Mouse (Mus musculus) layer of hippocampus, adult 8-10 months (tissue): ENCODE data around the gene Rapgef4. TPM values are rescaled to one million over a fixed set of nuclear protein-coding genes. Genes with fewer than 3 reads are reported as not detected.

ENCODE experiments used
- DNase-seq, 2 experiments: peaks; one replicate each; pipeline ENCODE4 v3.0.0; 2022; ENCODE audit warnings: low spot score in 2 of 2
- total RNA-seq, 4 experiments: library from RNA; stranded (reverse); gene quantifications; 2 replicates each; pipeline ENCODE4 v1.2.4; 2022

The Rapgef4 gene
- total RNA-seq, 4 experiments from 2014 or later = 363 to 430 (median 401) TPM

DNA sequence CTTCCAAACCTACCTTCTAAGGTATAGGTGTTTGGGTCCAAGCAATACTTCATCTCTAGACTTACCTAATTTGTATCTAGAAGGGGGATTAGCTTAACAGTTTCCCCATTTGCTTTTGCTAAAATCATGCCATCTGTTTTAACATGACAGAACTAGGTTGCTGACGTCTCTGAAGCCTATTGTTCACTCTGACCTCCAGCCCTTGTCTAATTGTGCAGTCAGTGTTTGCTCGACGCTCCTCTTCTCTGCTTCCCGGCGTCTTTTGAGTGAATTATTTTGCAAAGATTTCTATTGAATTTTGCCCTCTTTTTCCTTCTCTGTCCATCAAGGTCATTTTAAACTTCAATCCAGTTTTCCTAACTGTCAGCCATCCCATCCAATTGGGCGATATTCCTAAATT lies 166.7 kb downstream of the Rapgef4 start:
- no peak for DNase-seq

DNA sequence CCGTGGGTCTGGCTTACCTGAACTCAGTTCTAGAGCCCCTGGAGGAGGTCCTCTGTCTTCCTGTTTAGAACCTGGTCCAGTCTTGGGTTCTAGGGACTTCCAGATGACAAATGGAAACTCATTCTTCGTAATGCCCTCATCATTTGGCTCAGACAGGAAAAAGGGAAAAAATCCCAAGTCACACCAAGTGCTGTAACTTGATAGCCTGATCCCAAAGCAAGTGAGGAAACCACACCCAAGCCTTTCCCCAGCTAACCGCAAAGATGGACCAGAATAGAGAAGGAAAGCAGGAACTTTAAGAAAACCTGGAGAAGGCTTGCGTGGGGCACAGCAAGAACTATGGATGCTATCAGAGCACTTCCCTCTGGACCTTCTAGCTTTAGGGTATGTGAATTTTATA lies 167.6 kb downstream of the Rapgef4 start:
- DNase-seq = no peak

DNA sequence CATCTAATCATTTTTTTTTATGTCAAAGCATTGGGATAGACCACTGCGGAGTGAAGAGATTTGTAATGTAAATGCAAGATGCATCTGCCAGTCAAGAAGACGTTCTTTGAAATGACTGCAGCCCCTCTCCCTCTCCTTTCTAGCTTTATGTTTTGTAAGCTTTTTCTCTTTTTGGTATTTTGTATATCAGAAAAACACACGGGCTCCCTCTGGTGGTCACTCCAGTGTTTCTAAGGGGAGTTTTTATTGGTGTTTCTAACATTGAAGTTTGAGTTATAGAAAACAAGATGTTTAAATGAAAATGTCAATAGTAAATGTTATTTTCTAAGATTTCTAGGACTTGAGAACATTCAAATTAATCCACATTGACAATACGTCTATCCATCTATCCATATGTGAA lies 168.0 kb downstream of the Rapgef4 start:
- peak in 1 of 2 experiments; percentile 72 for DNase-seq

DNA sequence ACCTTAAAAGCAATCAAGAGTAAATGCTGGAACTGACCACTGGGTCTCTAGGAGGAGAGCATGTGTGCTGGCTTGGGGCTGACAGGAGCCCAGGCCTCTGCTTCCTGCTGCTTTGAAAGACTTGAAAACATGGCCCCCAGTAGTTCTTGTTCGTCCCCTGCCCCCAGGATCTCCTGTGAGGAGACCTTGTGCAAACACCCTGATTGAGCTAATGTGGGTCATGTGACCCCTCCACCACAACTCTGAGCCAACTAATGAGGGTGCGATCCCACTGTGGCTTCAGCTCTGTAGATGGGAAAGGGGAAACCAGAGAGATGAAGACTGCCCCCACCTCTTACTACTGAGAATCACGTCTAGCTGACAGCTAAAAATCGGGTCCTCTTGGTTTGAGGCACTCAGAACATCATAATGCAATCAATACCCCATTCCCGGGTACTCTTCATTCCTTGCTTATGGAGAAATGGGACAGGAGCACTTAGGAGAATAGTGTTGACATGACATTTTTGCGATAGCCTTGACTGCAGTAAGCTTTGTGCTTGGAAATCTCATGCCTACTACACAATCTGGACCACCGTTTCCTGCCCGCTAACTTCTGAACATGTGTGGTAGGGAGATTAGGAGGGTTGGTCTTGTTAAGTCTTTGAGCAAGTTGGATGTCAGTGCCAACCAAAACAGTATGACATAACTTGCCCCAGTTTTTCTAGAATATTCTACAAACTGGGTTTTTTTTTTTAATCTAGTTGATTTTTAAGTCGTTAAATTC lies 170.9 kb downstream of the Rapgef4 start:
- no peak for DNase-seq

DNA sequence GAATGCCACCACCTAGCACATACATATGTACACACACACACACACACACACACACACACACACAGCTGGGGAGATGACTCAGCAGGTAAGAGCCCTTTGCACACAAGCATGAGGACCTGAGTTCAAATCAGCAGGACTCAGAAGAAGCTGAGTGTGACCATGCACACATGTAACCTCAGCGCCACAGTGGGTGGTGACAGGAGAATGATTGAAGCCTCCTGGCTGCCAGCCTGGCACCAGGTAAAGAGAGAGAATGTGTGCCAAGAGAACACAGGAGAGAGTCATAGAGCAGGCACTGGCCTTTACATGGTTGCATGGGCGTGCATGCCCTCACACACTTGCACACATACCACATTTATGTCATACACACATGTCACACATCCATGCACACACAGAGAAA lies 171.7 kb downstream of the Rapgef4 start:
- no peak for DNase-seq

DNA sequence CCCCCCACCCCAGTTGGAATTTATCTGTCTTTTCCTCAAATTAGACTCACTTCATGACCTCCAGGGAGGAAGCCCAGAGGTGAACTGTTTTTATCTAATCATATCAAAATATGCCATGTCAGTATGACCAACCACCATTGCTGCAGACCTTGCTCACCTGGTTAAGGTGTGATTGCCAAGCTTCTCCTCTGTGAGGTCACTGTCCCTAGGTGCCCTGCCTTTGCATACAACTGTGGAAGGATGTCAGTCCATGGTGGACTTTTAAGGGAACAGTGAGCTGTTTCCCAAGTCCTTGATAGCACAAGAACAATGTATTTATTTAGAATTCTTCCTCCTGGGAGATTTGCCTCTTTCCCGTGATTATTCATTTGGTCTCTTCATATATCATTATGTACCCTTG lies 172.8 kb downstream of the Rapgef4 start:
- no peak for DNase-seq

DNA sequence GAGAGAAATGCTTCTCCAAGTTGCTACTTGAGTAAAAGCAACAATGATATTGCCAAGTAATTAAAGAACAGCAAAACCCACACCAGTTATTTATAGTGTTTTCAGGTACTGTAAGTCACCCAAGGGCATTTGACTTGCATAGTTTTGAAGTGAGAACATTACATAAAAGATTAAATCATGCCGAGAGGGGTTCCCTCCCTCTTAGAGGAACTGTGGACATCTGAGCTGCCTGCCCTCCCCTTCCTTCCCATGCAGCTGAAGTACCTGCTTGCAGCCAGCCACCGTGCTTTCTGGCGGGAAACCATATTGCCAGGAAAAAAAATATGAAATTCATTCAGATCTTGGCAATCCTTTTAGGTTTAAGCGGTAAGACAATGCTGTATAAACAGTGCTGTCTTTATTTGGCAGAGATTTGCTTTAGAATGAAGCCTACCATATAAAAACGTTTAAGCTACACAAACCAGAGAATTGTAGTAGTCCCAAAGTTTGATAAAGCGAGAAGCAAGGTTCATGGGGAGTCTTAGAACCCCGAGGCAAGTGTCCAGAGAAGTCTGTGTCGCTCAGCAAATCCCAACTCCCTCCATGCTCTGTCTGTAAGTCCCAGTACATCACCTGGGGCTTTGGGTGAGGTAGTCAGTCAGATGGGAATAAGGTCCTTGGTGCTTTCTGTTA lies 174.2 kb downstream of the Rapgef4 start:
- DNase-seq = no peak

DNA sequence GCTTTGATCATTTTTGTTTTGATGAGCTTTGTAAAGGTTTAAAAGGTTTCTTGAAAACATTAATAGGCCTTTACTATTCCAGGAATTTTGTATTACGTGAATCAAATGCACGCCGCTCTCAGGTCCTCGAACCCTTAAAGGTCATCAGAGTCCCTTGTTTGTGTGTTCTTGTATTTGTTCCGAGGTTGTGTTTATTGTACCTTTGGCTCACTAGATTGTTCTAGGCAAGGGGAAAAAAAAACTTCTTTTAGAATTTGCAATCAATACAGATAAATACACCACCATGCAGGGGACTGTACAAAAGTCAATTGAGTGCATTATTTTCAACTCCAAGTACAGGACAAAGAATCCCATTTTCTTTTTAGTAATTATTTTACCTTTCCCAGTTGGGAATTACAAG lies 175.4 kb downstream of the Rapgef4 start:
- no peak for DNase-seq

DNA sequence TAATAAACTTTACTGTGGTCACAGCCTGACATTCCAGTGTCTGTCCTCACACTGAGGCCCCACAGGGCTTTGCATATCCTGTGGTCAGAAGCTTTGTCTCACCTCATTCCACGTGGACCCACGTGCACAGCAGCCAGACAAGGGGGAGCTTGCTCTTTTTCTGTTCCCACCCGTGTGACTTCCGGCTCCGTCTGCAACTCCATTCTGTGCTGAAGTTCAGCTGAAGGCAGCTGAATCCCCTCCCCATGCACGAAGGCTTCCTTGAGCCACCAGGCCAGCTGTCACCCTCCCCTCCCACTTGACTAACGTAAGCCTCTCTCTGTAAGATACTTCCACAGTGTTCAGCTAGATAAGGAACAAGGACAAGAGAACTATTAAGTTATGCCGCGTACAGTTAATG lies 176.5 kb downstream of the Rapgef4 start:
- no peak for DNase-seq

DNA sequence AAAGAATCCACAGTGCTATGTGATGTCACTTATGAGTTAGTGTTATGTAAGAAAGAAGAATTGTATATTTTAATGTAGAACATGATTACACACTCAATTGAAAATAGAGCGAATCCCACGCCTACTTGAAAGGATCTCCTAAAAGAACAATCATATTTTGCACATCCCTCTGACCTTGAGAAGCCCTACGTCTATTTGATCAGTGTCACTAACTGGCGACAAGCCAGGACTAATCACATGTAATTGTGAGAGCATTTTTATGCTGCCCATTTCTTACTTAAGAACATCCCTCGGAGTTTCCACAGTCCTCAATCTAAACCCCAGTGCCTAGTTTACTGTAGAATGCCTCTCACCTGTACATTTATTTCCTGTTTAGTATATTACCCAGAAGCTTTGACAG lies 177.0 kb downstream of the Rapgef4 start:
- DNase-seq = no peak

DNA sequence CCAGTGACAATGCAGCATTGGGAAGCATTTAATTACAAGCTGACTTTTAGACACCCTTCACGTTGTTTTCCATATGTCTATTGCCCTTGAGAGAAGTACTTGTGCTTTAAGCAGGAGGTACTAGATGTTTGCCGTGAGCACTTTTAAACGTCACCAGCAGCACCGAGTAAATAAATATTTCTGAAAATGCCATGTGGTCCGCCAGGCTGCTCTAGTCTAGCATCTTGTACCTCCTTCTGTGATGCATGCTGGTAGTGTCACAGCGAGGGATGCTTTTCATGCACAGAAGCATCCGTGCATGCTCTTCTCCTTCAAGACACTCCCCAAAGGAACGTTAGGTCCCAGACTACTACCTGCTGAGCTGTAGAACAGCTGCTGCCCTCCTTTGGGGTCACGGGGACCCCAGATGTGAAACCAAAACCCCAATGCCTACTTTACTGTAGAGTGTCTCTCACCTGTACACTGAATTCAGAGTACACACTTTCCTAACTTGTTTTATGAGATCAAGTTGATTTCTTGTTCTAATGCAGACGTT lies 177.7 kb downstream of the Rapgef4 start:
- DNase-seq = no peak

DNA sequence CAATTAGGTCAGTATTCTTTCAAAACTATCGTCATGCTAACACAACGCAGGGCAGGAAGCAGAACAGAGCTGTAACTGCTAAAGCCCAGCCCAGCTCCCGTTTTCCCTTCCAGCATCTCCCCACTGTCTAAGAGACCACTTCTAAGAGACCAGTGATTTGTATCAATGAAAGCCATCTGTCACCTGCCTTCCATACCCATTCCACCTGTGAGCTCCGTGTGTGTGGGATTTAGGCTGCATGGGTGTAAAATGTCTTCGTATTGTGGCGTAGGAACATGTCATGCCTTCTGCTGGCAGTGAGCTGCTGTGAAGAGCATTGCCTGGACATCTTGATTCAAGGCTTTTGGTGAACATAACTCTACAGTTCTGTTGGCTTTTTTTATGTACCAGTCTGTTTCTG lies 178.2 kb downstream of the Rapgef4 start:
- no peak for DNase-seq

DNA sequence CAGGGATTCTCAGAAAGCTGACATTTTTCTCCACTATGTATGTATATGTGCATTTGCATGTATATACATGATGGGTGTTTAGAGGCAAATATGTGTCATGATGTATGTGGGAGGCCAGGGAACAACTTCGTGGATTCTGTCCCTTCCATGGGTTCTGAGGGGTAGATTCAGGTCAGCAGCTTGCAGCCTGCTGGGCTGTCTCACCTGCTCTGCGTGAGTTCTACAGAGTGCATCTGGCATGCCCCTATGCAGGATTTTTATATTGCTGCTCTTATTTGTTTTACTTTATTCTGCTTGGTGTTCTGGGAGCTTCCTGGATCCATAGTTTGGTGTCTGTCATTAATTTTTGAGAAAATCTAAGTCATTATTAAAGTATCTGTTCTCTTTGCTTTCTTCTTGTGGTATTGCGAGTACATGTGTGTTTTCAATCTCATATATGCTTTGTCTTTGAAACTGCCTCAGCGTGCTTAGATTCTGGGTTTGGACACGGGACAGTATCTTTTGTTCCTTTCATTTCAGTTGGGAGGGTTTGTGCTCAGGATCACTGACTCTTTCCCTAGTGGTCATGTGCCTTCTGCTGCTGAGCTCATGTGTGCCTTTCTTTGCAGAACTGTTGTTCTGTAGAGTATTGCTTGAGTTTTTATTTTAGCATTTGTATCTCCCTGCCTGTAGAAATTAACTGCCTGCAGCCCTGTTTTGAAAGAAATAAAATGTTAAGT lies 184.3 kb downstream of the Rapgef4 start:
- DNase-seq = no peak

DNA sequence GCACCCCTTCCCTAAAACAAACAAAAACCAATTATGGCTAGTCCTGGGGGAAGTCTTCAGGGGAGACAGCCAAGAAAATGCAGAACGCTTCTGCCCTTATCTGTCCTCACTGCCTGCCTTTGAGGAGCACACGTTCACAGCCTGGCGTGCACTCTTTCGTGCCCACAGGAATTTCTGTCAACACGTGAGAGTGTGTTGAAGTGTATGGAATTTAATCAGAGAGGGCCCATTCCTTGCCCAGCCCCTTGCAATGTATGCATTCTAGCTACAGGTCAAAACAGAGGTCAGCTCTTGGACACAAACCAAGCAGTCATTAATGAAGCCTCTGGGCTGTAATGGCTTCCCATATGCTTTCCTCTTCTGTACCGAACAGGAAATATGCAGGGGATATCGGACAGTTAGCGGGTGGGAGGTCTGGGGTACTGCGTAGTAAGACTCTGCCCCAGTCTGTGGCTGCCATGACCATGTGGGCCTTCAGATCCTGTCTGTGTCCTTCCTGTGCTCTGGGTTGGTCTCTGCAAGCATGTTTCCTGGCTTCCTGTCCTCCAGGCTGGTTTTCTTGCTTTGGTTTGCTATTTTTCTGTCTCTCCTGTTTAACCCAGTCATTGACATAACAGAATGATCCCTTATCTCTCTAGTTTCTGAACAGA lies 188.5 kb downstream of the Rapgef4 start:
- no peak for DNase-seq

DNA sequence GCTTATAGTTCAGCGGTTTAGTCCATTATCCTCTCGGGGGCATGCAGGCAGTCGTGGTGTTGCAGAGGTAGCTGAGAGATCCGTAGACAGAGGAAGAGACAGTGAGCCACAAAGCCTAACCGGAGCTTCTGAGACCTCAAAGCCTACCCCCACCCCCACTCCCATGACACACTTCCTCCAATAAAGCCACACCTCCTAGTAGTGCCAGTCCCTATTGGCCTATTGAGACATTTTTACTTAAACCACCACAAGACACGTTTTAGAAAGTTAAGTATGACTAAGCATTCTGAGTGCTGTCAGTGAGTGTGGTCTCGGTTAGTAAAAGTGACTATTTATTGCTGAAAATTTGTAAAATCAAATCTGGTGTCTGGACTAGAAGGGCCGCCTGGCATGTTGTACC lies 189.5 kb downstream of the Rapgef4 start:
- no peak for DNase-seq

DNA sequence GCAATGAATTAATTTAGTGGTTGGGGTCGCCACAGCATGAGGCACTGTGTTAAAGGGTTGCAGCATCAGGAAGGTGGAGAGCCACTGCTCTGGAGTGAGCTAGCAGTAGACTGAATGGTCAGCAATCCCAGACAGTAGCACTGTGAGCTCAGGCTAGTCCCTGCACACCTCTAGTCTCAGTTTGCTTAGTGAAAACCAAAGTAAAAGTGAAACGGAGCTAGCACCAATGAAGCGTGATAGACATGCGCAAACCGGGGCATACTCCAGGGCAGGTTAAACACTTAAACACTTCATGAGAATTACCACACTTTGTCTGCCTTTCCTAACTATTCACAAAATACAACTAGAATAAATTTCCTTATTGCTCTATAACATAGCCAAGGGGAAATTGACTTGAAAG lies 190.2 kb downstream of the Rapgef4 start:
- no peak for DNase-seq

DNA sequence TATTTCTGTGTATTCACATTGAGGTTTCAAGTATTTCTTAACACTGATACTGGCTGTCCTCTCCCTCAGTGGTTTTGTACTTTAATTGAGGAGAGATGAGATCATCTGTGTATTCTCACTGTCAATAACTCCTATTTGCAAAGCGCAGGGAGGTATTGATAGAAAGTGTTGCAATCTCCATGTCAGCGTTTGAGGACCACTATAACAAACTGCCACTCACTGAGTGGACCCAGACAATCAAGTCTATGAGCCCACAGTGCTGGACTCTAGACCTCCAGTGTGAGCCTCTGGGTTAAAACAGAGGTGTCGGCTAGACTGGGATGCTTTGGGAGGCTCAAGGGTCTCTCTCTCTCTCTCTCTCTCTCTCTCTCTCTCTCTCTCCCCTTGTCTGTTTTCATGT lies 192.0 kb downstream of the Rapgef4 start:
- no peak for DNase-seq

DNA sequence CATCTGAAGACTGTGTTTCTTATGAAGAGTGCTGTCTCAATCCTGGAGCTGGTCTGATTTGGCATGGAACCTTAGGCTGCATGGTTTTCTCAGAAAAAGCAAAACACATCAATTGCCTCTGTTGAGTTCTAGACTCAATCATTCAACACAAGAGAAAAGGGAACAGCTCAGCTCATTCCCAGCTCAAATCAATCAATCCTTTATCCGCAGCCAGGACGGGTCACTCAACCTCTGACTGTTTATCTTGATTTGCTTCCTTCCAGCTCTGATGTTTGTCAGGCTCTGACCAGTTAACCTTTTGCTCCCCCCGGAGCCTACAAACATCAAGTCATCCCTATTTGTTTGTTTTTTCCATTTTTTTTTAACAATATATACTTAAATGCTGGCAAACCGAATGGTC lies 192.8 kb downstream of the Rapgef4 start:
- DNase-seq = no peak

DNA sequence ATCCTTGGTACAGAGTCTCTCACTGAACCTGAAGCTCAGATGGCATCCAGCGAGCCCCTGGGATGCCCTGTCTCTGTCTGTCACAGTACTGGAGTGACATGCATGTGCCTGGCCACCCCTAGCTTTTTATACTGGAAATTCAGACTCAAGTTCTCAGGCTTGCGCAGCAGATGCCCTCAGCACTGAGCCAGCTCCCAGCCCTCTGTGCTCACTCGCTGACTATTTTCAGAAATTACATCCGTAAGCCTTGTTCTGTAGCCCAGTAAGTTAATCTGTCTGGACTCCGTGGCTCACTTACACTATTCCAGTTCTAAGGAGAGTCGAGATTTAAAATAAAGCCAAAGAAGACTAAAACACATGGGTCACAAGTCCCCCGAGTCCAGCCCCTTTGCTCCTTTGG lies 194.5 kb downstream of the Rapgef4 start:
- DNase-seq = peak in 1 of 2 experiments; percentile 23

DNA sequence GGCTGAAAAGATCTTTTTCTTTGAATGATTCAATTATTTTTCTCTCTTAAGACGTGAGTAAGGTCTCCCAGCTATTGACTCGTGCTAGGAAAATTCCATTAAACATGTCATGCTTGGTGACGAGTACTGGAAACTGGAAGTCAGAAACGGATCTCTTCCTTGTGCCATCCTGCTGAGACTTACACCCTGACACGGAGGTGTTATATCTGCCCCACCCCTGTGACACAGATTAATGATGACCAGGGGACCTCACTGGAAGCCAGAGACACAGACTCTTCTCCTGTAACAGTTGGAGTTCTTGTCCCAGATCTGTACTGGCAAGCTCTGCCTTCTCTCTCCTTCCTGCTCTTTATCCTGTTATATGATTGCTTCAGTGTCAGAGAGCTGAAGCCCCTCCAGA lies 194.9 kb downstream of the Rapgef4 start:
- no peak for DNase-seq

DNA sequence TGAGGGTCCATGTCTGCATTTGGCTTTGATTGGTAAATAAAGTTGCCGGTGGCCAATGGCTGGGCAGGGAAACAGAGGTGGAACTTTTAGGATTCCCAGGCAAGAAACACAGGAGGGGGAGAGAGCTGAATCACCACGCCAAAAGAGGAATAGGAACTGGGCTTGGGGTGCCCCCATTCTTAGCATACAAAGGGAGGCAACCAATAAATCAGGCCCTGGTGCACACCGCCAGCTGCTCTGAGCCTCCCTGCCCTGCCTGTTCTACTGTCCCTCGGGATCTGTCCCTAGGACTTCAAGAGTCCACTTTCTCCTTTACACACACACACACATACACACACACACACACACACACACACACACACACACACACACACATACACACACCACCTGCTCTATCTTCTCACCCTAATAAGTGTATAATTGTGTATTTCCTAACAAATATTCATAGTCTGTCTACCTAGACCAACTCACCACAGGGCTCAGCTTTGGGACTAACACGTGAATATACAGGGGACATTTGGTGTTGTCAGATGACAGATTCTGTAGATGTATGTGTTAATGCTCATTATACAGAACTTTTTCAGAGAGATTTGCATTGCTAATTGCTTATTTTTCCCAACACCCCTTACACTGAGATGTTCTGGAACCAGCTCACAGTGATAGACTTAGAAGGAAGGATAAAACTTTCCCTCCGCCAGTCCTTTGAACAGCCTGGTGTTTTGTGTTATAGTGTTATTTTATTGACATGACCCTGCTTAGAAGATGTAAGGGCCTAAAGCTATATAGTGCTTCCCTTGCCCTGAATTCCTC lies 196.4 kb downstream of the Rapgef4 start:
- no peak for DNase-seq
